Mouse (Mus musculus) mammary gland, adult 2 months (tissue): ENCODE data around the gene Rnf212. TPM values are rescaled to one million over a fixed set of nuclear protein-coding genes. Genes with fewer than 3 reads are reported as not detected.

Source experiments
- polyA plus RNA-seq: library from polyadenylated mRNA; depleted of rRNA; stranded (reverse); fragments of >200 nt; gene quantifications from 2 replicates; pipeline ENCODE4 v1.2.3, GENCODE M21; 2012; ENCODE audit warnings: low replicate concordance; rRNA removed

Rnf212 gene
- polyA plus RNA-seq: not detected in 2 replicates

GRCm38 (mm10) chr5:108774630-108775306, at the start of gene Rnf212:
Rnf212 (minus strand) TSS chr5:108774982.

DNA sequence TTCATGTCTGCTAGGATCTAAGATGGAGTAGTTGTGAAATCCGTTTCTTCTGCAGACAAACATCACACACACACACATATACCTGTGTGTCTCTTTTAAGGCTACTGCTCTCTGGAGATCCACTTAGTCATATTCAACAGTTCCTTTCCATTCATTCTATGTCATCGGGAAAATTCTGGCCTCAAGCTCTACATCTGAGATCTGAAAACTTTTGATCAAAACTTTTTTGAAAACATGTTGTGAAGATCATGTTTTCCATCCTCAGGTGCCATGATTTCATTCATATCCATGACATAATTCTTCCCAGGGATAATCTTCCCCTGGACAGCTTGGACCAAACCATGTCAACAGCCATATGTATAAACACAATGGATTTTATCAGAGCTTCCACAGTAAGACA, 34.0 kb upstream of the Rnf212 start, which contains the start of gene Vmn2r8:
Vmn2r8 (minus strand) TSS at position 101 of the 400 bp plus-strand sequence.

GRCm38 (mm10) chr5:108795263-108795662, 20.5 kb upstream of the Rnf212 start, which contains the start of gene Tmed11:
Tmed11 (minus strand) TSS chr5:108795363.

GRCm38 (mm10) chr5:108692271-108692670, 82.5 kb downstream of the Rnf212 start, which contains the start of gene Fgfrl1:
Fgfrl1 (plus strand) TSS chr5:108692382.

Other genes starting within 250 kb of the Rnf212 start
- gene Cplx1, start 225.0 kb downstream of the Rnf212 start, polyA plus RNA-seq: 0.11 and 0.22 TPM in 2 replicates
- gene Gak, start 145.2 kb downstream of the Rnf212 start, polyA plus RNA-seq: 81.2 and 87.3 TPM in 2 replicates
- gene Tmem175, start 145.2 kb downstream of the Rnf212 start, polyA plus RNA-seq: 50.8 and 77.4 TPM in 2 replicates
- 29.9 and 32.8 TPM in 2 replicates for gene Idua, start 114.7 kb downstream of the Rnf212 start, polyA plus RNA-seq
- gene Dgkq, start 105.3 kb downstream of the Rnf212 start, polyA plus RNA-seq: 21.7 and 27.2 TPM in 2 replicates
- gene Slc26a1, start 99.4 kb downstream of the Rnf212 start, polyA plus RNA-seq: 0.13 and 0.70 TPM in 2 replicates
- 173 and 187 TPM in 2 replicates for gene Fgfrl1, start 82.6 kb downstream of the Rnf212 start, polyA plus RNA-seq
- gene Tmed11, start 20.4 kb upstream of the Rnf212 start, polyA plus RNA-seq: not detected in 2 replicates
- not detected in 2 replicates for gene Vmn2r8, start 33.9 kb upstream of the Rnf212 start, polyA plus RNA-seq
- gene Vmn2r9, start 77.6 kb upstream of the Rnf212 start, polyA plus RNA-seq: not detected in 2 replicates
- gene Vmn2r10, start 231.5 kb upstream of the Rnf212 start, polyA plus RNA-seq: not detected in 2 replicates